Mouse (Mus musculus): ENCODE data around the gene Abi1. TPM values are rescaled to one million over a fixed set of nuclear protein-coding genes. Genes with fewer than 3 reads are reported as not detected.

The Abi1 gene
- polyA plus RNA-seq (2014; fragmentation: Illumina TruSeq; extraction: RNeasy Lipid Tissue Mini Kit (QIAGEN cat#74804); ENCODE audit: low read depth, low replicate concordance) = 54.9 TPM

DNA sequence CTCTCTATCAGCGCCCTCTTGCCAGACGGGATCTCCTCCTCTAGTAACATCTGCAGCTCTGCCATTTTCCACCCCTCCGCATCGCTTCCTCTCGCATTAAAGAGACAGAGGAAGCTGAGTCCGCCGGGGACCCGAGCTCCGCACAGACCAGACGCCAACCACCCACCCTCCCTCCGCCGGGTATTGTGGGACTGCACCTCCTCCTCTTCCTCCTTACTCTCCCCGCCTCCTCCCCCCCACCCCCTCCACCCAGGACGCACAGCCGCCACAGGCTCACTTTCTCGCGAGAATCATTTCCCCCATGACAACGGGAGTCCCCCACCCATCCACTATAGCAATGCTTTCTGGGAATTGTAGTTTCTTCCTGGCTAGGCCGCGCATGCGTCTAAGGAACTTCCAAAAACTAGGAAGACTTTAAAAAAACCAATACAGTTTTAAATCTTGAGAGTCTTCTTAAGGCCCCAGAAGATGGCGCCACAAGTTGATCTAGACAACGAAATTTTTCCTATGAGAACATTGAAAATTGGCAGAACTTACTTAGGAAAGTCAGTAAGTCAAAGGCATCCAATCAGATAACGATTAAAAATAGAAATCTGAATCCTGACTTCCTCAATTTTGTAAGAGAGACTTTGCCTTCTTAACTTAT, at the start of gene Abi1:
Gene Abi1, minus strand, starts transcription at position 241 of the 646 bp plus-strand sequence.

DNA sequence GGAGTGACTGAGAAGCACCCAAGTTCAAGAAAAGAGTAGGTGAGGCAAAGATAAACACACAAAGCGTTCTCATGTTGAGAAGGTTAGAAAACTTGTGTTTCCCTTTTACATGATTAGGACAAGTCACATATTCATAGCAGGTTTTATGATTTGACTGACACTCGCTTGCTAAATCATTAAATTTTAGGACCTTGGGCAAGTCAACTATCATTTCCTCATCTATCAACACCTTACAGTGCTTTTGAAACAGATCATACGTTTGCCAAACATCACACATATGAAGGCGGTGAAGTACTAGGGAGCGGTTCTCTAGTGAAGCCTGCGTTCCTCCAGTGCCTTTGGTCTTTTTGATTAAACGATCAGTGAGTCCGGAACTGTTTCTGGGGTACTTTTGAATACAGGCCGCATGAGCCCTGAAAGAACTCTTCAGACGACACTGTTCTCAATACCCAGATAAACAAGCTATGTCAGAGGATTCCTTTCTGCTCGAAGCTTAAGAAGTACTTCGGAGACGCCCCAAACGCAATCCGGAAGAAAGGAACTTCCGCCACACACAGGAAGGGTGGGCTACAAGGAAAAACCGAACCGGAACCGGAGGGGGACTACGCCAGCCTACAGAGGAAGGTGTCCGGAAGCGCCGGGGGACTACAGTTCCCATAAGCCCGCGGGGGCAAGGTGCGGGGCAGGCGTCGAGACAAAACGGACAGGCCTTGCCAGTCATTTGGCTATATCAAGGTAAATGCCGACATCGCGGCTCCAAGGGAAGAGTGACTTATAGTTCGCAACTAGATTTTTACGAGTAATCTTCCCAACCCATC, 27.7 kb upstream of the Abi1 start, which contains the start of gene Acbd5:
Gene Acbd5, plus strand, starts transcription at position 616 of the 818 bp plus-strand sequence.

DNA sequence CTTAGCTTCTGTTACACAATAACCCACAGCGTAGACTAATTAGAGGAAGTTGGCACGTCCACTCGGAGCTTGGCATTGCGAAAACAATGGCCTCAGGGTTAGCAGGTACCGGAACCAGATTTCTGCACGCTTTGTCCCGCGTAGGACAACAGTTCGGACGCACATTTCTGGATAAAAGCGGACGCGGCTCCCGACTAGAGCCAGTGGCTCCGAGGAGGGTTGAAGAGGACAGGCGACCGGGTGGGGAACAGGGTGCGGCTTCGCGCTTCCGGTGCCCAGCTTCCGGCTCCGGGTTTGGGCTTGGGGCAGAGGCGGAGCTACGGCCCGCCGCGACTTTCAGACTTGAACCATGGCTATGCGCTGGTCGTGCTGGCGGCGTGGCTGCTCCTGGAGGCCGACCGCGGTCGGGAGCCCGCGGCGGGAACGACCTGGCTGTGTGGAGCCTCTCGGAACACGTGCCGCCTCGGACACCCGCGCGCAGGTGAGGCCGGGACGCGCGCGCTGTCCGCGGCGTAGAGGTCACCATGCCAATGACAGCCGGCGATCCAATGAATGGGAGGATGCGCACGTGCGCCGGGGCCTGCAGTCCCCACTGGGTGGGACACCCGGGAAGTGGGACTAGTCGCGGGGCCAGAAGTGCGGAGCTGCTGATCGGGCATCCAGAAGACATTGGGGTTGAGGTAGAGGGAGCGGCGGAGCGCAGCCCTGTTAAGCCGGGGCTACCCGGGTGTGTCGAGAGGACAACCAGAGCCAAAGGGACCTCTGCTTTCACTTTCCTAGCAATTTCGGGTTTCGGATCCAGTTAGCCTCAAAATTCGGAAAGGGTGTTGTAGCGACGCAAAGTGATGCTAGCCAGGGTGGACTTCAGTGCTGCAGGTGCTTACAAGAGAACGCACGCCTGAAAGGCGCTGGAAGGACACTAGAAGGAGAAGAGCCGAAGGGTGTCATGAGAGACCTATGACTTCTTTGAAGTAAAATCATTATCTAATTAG, 144.5 kb downstream of the Abi1 start, which contains the start of gene Pdss1:
Gene Pdss1, plus strand, starts transcription at position 241 of the 992 bp plus-strand sequence.

Other genes starting within 250 kb of the Abi1 start
- 5.3 TPM for gene Pdss1, start 144.7 kb downstream of the Abi1 start, polyA plus RNA-seq (2014; fragmentation: Illumina TruSeq; extraction: RNeasy Lipid Tissue Mini Kit (QIAGEN cat#74804); ENCODE audit: low read depth, low replicate concordance)
- 39.4 TPM for gene Acbd5, start 27.9 kb upstream of the Abi1 start, polyA plus RNA-seq (2014; fragmentation: Illumina TruSeq; extraction: RNeasy Lipid Tissue Mini Kit (QIAGEN cat#74804); ENCODE audit: low read depth, low replicate concordance)
- 0.72 TPM for gene Mastl, start 115.8 kb upstream of the Abi1 start, polyA plus RNA-seq (2014; fragmentation: Illumina TruSeq; extraction: RNeasy Lipid Tissue Mini Kit (QIAGEN cat#74804); ENCODE audit: low read depth, low replicate concordance)
- gene Yme1l1, start 116.1 kb upstream of the Abi1 start, polyA plus RNA-seq (2014; fragmentation: Illumina TruSeq; extraction: RNeasy Lipid Tissue Mini Kit (QIAGEN cat#74804); ENCODE audit: low read depth, low replicate concordance) = 44.4 TPM
- 0.66 TPM for gene 4931423N10Rik, start 167.2 kb upstream of the Abi1 start, polyA plus RNA-seq (2014; fragmentation: Illumina TruSeq; extraction: RNeasy Lipid Tissue Mini Kit (QIAGEN cat#74804); ENCODE audit: low read depth, low replicate concordance)

Measured in adipose tissue, adult 10 weeks (tissue).